Mouse (Mus musculus): ENCODE measurements around the gene Gstp3.

DNA sequence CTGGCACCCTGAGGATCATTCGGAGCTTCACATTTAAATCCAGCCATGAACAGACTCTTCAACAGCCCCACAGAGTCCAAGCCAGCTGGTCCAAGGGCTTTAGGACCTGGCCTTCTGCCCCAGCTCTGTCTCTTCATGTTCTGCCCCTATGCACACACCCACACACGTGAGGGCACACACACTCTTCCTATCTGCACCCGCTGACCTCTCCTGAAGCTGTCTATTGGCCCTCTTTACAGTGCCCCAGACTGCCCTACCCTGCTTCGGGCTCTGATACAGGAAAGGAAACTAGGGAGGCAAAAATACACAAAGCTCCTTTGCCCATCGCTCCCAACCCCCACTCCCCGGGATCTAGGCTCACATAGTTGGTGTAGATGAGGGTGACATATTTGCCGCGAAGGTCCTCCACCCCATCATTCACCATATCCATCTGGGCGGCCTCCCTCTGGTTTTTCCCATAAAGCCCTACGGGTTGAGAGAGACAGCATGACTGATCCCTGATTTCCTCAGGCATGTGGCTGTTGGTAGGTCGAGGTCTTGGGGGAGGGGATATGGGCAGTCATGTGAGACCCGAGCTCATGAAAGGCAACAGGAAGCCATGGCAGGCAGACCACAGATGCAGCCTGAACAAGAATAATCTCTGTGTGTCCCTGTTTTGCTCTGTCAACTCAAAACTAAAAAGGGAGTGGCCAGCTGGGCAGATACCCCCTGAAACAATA lies 22.9 kb downstream of the Gstp3 start:
- TF ChIP-seq GATA1 (IDR thresholded peaks at IDR 0.05; ENCODE audit: low read length) (no peak), TAL1 (IDR thresholded peaks at IDR 0.05; ENCODE audit: low read length) (no peak)

Measured in erythroblast, embryonic 14.5 days (primary cell).